Mouse (Mus musculus): ENCODE measurements around the gene Fat3. TPM values are rescaled to one million over a fixed set of nuclear protein-coding genes. Genes with fewer than 3 reads are reported as not detected.

Gene Fat3
- polyA plus RNA-seq, 1 experiment from 2014 or later, result 7.5 TPM

GRCm38 (mm10) chr9:16114821-16115485 lies 386.1 kb downstream of the Fat3 start:
- no peaks in the 10 kb centered on the region for H3K9me3 ChIP-seq (ENCODE audit: control insufficient read depth, low read length)
- no peak overlapping the region for H3K9ac ChIP-seq (ENCODE audit: low read depth, low read length)
- no peaks in the 10 kb centered on the region for H3K4me1 ChIP-seq (ENCODE audit: control insufficient read depth, insufficient read depth, low read depth, low read length)
- H3K4me3 ChIP-seq (ENCODE audit: low read length), result no peak overlapping the region
- no peaks in the 10 kb centered on the region for H3K27me3 ChIP-seq (replicated peaks; ENCODE audit: control insufficient read depth, insufficient read depth, low read length)
- H3K36me3 ChIP-seq (ENCODE audit: control insufficient read depth, insufficient read depth, low read length), result no peaks in the 10 kb centered on the region
- peak; percentile 45; the same call in 1 of the 2 replicates for ATAC-seq
- H3K27ac ChIP-seq (ENCODE audit: low read depth, low read length), result no peak overlapping the region
- no peak overlapping the region for H3K4me2 ChIP-seq (ENCODE audit: low read length)
- WGBS, result 59% methylated on average over 7 of the region's 7 CpGs

GRCm38 (mm10) chr9:16113936-16114642 lies 387.0 kb downstream of the Fat3 start:
- WGBS, result 90% methylated on average over 4 of the region's 4 CpGs
- H3K36me3 ChIP-seq (ENCODE audit: control insufficient read depth, insufficient read depth, low read length), result no peaks in the 10 kb centered on the region
- no peak overlapping the region for H3K4me3 ChIP-seq (ENCODE audit: low read length)
- no peaks in the 10 kb centered on the region for H3K27me3 ChIP-seq (replicated peaks; ENCODE audit: control insufficient read depth, insufficient read depth, low read length)
- no peaks in the 10 kb centered on the region for H3K9me3 ChIP-seq (ENCODE audit: control insufficient read depth, low read length)
- H3K9ac ChIP-seq (ENCODE audit: low read depth, low read length), result no peak overlapping the region
- no peak overlapping the region for H3K27ac ChIP-seq (ENCODE audit: low read depth, low read length)
- H3K4me2 ChIP-seq (ENCODE audit: low read length), result no peak overlapping the region
- ATAC-seq, result no peak
- H3K4me1 ChIP-seq (ENCODE audit: control insufficient read depth, insufficient read depth, low read depth, low read length), result no peaks in the 10 kb centered on the region

- Histone ChIP-seq H3K36me3 (ENCODE audit: control insufficient read depth, insufficient read depth, low read length) (no peaks in the 10 kb centered on the region), H3K4me3 (ENCODE audit: low read length) (no peak overlapping the region), H3K4me1 (ENCODE audit: control insufficient read depth, insufficient read depth, low read depth, low read length) (no peaks in the 10 kb centered on the region), H3K9me3 (ENCODE audit: control insufficient read depth, low read length) (no peaks in the 10 kb centered on the region), H3K27ac (ENCODE audit: low read depth, low read length) (no peak overlapping the region), H3K27me3 (replicated peaks; ENCODE audit: control insufficient read depth, insufficient read depth, low read length) (no peaks in the 10 kb centered on the region), H3K4me2 (ENCODE audit: low read length) (no peak overlapping the region), H3K9ac (ENCODE audit: low read depth, low read length) (no peak overlapping the region)
- ATAC-seq, result no peak
- 85% methylated on average over 5 of the region's 5 CpGs for WGBS
Measured at GRCm38 (mm10) chr9:16107900-16108299, 393.2 kb downstream of the Fat3 start.

- 81% methylated on average over 5 of the region's 5 CpGs for WGBS
Measured at GRCm38 (mm10) chr9:16107386-16107785, 393.7 kb downstream of the Fat3 start.

GRCm38 (mm10) chr9:16098553-16098952 lies 402.5 kb downstream of the Fat3 start:
- no peaks in the 10 kb centered on the region for H3K4me1 ChIP-seq (ENCODE audit: control insufficient read depth, insufficient read depth, low read depth, low read length)
- H3K36me3 ChIP-seq (ENCODE audit: control insufficient read depth, insufficient read depth, low read length), result no peaks in the 10 kb centered on the region
- no peak overlapping the region for H3K9ac ChIP-seq (ENCODE audit: low read depth, low read length)
- no peak overlapping the region for H3K27ac ChIP-seq (ENCODE audit: low read depth, low read length)
- H3K9me3 ChIP-seq (ENCODE audit: control insufficient read depth, low read length), result no peaks in the 10 kb centered on the region
- H3K27me3 ChIP-seq (replicated peaks; ENCODE audit: control insufficient read depth, insufficient read depth, low read length), result no peaks in the 10 kb centered on the region
- ATAC-seq, result no peak
- H3K4me2 ChIP-seq (ENCODE audit: low read length), result no peak overlapping the region
- 100% methylated on average over 2 of the region's 2 CpGs for WGBS
- H3K4me3 ChIP-seq (ENCODE audit: low read length), result no peak overlapping the region

More at GRCm38 (mm10) chr9:16107386-16107785, 393.7 kb downstream of the Fat3 start:
- no peaks in the 10 kb centered on the region for H3K27me3 ChIP-seq (replicated peaks; ENCODE audit: control insufficient read depth, insufficient read depth, low read length)
- H3K36me3 ChIP-seq (ENCODE audit: control insufficient read depth, insufficient read depth, low read length), result no peaks in the 10 kb centered on the region
- no peak overlapping the region for H3K4me3 ChIP-seq (ENCODE audit: low read length)
- H3K4me1 ChIP-seq (ENCODE audit: control insufficient read depth, insufficient read depth, low read depth, low read length), result no peaks in the 10 kb centered on the region
- no peak for ATAC-seq
- no peak overlapping the region for H3K27ac ChIP-seq (ENCODE audit: low read depth, low read length)
- H3K4me2 ChIP-seq (ENCODE audit: low read length), result no peak overlapping the region
- no peak overlapping the region for H3K9ac ChIP-seq (ENCODE audit: low read depth, low read length)
- H3K9me3 ChIP-seq (ENCODE audit: control insufficient read depth, low read length), result no peaks in the 10 kb centered on the region

GRCm38 (mm10) chr9:16093047-16093668 lies 407.9 kb downstream of the Fat3 start:
- H3K9me3 ChIP-seq (ENCODE audit: control insufficient read depth, low read length), result no peaks in the 10 kb centered on the region
- 42% methylated on average over 8 of the region's 8 CpGs for WGBS
- no peak overlapping the region for H3K4me3 ChIP-seq (ENCODE audit: low read length)
- H3K27me3 ChIP-seq (replicated peaks; ENCODE audit: control insufficient read depth, insufficient read depth, low read length), result no peaks in the 10 kb centered on the region
- no peak overlapping the region for H3K27ac ChIP-seq (ENCODE audit: low read depth, low read length)
- H3K9ac ChIP-seq (ENCODE audit: low read depth, low read length), result no peak overlapping the region
- no peaks in the 10 kb centered on the region for H3K36me3 ChIP-seq (ENCODE audit: control insufficient read depth, insufficient read depth, low read length)
- ATAC-seq, result peak; percentile 41
- peaks cover 8% of the 10 kb centered on the region for H3K4me1 ChIP-seq (ENCODE audit: control insufficient read depth, insufficient read depth, low read depth, low read length)
- no peak overlapping the region for H3K4me2 ChIP-seq (ENCODE audit: low read length)

- H3K4me1 ChIP-seq (ENCODE audit: control insufficient read depth, insufficient read depth, low read depth, low read length), result peaks cover 8% of the 10 kb centered on the region
- no peak overlapping the region for H3K4me3 ChIP-seq (ENCODE audit: low read length)
- peak; percentile 71 for ATAC-seq
- H3K9me3 ChIP-seq (ENCODE audit: control insufficient read depth, low read length), result no peaks in the 10 kb centered on the region
- 25% methylated on average over 5 of the region's 5 CpGs for WGBS
- H3K27ac ChIP-seq (ENCODE audit: low read depth, low read length), result no peak overlapping the region
- no peak overlapping the region for H3K4me2 ChIP-seq (ENCODE audit: low read length)
- no peak overlapping the region for H3K9ac ChIP-seq (ENCODE audit: low read depth, low read length)
- no peaks in the 10 kb centered on the region for H3K36me3 ChIP-seq (ENCODE audit: control insufficient read depth, insufficient read depth, low read length)
- H3K27me3 ChIP-seq (replicated peaks; ENCODE audit: control insufficient read depth, insufficient read depth, low read length), result no peaks in the 10 kb centered on the region
Measured at GRCm38 (mm10) chr9:16092051-16092967, 408.8 kb downstream of the Fat3 start.

- no peak for ATAC-seq
- Histone ChIP-seq H3K4me3 (ENCODE audit: low read length) (no peak overlapping the region), H3K36me3 (ENCODE audit: control insufficient read depth, insufficient read depth, low read length) (no peaks in the 10 kb centered on the region), H3K4me2 (ENCODE audit: low read length) (no peak overlapping the region), H3K9ac (ENCODE audit: low read depth, low read length) (no peak overlapping the region), H3K4me1 (ENCODE audit: control insufficient read depth, insufficient read depth, low read depth, low read length) (peaks cover 2% of the 10 kb centered on the region), H3K27me3 (replicated peaks; ENCODE audit: control insufficient read depth, insufficient read depth, low read length) (no peaks in the 10 kb centered on the region), H3K27ac (ENCODE audit: low read depth, low read length) (no peak overlapping the region), H3K9me3 (ENCODE audit: control insufficient read depth, low read length) (no peaks in the 10 kb centered on the region)
- 19% methylated on average over 2 of the region's 2 CpGs for WGBS
Measured at GRCm38 (mm10) chr9:16079292-16079691, 421.8 kb downstream of the Fat3 start.
